Mouse (Mus musculus) forebrain, embryonic 13.5 days (tissue): ENCODE data around the gene Prrc2a. TPM values are rescaled to one million over a fixed set of nuclear protein-coding genes. Genes with fewer than 3 reads are reported as not detected.

Experiments used
- ATAC-seq: fragments of 200-750 bp; cut with Nextera tagmentation; 2 replicates; pipeline ENCODE4 v1.8.0; 2017
- H3K27ac ChIP-seq: fragments of 300-500 bp; sonication (generic); 2 replicates; pipeline ENCODE4 v1.5.1; 2015; ENCODE audit warnings: inconsistent platforms, mild to moderate bottlenecking, moderate library complexity
- H3K27me3 ChIP-seq: fragments of 300-500 bp; sonication (generic); 2 replicates; pipeline ENCODE4 v1.6.1; 2015; ENCODE audit warnings: mild to moderate bottlenecking, inconsistent platforms
- H3K36me3 ChIP-seq: fragments of 300-500 bp; sonication (generic); 2 replicates; pipeline ENCODE4 v1.6.1; 2015; ENCODE audit warnings: mild to moderate bottlenecking, inconsistent platforms; ENCODE audit not compliant: poor library complexity, severe bottlenecking
- H3K4me1 ChIP-seq: fragments of 300-500 bp; sonication (generic); 2 replicates; pipeline ENCODE4 v1.6.1; 2015; ENCODE audit warnings: inconsistent platforms
- H3K4me2 ChIP-seq: fragments of 300-500 bp; sonication (generic); 2 replicates; pipeline ENCODE4 v1.6.1; 2015; ENCODE audit warnings: inconsistent platforms, mild to moderate bottlenecking, moderate library complexity
- H3K4me3 ChIP-seq: fragments of 300-500 bp; sonication (generic); 2 replicates; pipeline ENCODE4 v1.5.1; 2015; ENCODE audit warnings: mild to moderate bottlenecking, inconsistent platforms
- H3K9ac ChIP-seq: fragments of 300-500 bp; sonication (generic); 2 replicates; pipeline ENCODE4 v1.6.1; 2015; ENCODE audit warnings: mild to moderate bottlenecking, inconsistent platforms
- H3K9me3 ChIP-seq: fragments of 300-500 bp; sonication (generic); replicated peaks from 2 replicates; pipeline ENCODE4 v1.6.1; 2016; ENCODE audit warnings: inconsistent platforms
- WGBS: fragments of 180-500 bp; shearing (Covaris S2); methylation state at CpG from one replicate; pipeline ENCODE4 v1.1.7; 2015; 5-methylcytosine and 5-hydroxymethylcytosine counted together
- polyA plus RNA-seq: library from polyadenylated mRNA; unstranded; fragments of >200 nt; fragmentation: Nextera tagmentation; extraction: Ambion mirVana; gene quantifications from 2 replicates; pipeline ENCODE4 v1.2.1, GENCODE M21; 2015

The Prrc2a gene
- polyA plus RNA-seq = 213 TPM in 2 replicates

DNA sequence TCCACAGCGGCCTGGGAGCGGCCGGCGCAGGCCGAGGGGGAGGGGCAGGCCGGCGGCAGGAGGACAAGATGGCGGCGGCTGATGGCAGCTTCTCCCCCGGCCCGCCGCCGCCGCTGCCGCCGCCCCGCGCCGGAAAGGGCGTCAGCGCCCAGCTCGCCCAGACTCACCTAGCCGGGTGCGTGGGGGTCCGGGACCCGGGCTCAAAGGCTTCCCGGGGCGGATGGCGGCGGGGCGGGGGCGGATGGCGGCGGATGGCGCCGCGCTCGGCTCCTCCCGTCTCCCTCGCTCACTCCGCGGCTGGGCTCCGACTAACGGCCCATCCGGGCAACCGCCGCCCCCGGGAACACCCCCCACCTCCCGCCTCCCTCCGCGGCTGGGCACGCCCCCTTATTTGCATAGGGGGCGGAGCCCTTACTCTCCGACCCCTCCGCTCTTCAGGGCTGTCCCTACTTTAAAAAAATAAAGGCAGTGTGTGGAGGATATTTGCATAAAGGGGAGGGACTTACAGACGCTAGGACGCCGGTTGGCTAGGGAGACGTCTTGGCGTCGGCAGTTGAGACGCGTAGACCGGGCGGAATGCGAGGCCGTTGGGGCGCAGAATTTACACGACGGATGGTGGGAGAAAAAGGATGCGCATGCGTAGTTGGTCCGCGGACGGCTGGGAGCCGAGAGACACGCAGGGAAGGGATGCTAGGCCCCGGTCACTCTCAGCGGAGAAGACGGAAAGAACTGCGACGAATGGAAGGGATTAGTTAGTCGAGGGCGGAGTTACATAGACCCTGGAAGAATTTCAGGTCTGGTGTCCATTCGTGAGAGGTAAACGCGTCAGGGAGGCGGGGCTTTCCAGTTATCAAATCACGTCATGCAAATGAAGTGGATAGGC, at the start of gene Prrc2a:
Prrc2a (minus strand) TSS at position 330 of the 883 bp plus-strand sequence.
- H3K27me3 ChIP-seq = no peaks in the 10 kb centered on the region
- WGBS = under 1% methylated on average over 47 of the region's 89 CpGs
- ATAC-seq = peak; percentile 94

DNA sequence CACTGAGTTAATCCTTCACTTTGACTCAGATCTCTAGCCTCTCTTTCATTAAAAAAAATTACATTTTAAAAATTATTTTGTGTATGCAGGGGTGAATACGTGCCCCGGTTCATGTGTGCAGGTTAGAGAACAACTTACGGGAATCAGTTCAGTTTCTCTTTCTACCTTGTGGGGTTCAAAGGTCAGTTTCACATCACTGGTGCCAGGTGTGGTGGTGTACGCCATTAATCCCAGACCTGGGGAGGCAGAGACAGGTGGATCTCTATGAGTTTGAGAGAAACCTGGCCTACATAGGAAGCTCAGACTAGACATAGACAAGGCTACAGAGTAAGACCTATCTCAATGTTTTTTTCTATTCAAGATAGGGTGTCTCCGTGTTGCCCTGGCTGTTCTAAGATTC, 48.4 kb upstream of the Prrc2a start:
- WGBS = 92% methylated on average over 5 of the region's 5 CpGs
- no peak for ATAC-seq
- H3K9ac ChIP-seq = no peak overlapping the region

More for the DNA sequence above, at the start of gene Prrc2a:
- peak within 1 kb of the TSS; percentile 100 for H3K9ac ChIP-seq
- peak within 1 kb of the TSS; percentile 100 for H3K4me3 ChIP-seq
- H3K36me3 ChIP-seq = peaks cover 29% of the 10 kb centered on the region
- H3K9me3 ChIP-seq = no peaks in the 10 kb centered on the region
- peaks cover 36% of the 10 kb centered on the region for H3K4me1 ChIP-seq
- H3K4me2 ChIP-seq = peak within 1 kb of the TSS; percentile 99
- H3K27ac ChIP-seq = peak within 1 kb of the TSS; percentile 97

DNA sequence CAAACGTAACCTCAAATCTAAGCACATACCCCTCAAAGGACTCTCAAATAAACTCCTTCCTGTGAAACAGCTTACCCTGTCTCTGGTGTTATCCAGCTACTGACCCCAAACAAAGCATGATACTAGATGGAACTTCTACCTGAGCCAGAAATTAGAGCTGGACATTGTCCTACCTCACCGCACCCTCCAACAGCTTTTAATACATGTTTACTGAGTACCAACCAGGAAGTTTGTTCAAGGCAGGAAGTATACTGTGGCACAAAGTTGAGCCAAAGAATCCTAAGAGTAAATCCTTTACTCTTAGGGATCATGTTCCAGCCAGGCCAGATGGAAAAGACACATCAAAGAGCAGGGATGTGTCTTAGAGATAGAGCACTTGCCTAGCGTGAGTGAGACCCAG, 45.9 kb upstream of the Prrc2a start:
- Histone ChIP-seq H3K27me3 (no peaks in the 10 kb centered on the region), H3K4me1 (no peaks in the 10 kb centered on the region), H3K4me2 (no peak overlapping the region), H3K4me3 (no peak overlapping the region), H3K9ac (no peak overlapping the region), H3K27ac (no peak overlapping the region), H3K36me3 (no peaks in the 10 kb centered on the region), H3K9me3 (no peaks in the 10 kb centered on the region)
- ATAC-seq = no peak
- 75% methylated on average over 3 of the region's 3 CpGs for WGBS

More for the DNA sequence above, 48.4 kb upstream of the Prrc2a start:
- no peaks in the 10 kb centered on the region for H3K36me3 ChIP-seq
- no peak overlapping the region for H3K27ac ChIP-seq
- no peaks in the 10 kb centered on the region for H3K4me1 ChIP-seq
- no peaks in the 10 kb centered on the region for H3K27me3 ChIP-seq
- H3K4me2 ChIP-seq = no peak overlapping the region
- H3K9me3 ChIP-seq = no peaks in the 10 kb centered on the region
- H3K4me3 ChIP-seq = no peak overlapping the region

DNA sequence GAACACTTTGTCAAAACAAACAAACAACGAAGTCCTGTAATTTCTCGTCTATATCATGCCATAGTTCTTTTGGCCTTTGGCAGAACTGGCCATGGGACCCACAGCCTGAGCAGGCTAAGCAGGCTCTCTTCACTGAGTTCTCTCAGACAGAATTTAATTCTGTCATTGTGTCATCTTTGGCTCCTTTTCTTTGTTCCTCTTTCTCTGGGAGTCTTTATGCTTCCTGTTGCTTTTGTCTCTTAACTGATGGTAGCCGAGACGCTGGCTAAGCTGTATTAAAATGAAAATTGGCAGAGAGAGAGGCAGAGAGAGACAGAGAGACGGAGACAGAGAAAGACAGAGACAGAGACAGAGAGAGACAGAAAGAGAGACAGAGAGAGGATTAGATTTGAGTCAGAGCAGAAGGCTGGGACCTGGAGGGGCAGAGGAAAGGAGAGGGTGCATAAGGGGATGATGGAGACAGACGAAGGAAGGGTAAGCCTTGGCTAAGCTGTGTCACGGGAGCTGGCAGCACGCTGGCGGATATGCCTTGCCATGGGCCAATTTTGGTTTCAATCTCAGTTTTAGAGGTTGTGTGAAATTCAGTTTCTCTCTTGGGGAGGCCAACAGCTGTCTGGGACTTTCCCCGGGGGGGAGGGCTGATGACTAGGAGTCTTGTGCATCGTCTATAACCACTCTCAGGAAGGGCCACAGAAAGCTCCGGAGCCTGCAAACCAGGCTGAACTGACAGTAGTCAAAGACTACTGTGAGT, 45.3 kb upstream of the Prrc2a start:
- WGBS = 75% methylated on average over 12 of the region's 12 CpGs

DNA sequence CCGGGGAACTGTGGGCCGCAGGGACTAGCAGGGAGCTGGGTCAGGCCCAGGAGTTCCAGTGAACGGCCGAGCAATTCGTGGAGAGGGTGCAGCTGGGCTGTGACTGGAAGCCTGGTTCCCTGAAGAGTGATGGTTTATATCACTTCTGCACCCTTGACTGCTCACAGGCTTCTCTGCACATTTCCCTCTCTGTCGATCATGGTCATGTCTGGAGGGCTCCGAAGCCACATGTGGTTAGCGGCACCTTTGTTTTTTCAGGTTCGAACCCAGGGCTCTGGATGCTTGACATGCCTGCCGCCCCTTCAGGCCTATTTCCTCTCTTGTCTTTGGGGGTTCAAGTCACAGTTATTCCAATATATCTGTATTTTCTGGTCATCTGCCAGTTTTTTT, 40.7 kb upstream of the Prrc2a start:
- no peak overlapping the region for H3K27ac ChIP-seq
- no peaks in the 10 kb centered on the region for H3K4me1 ChIP-seq
- ATAC-seq = no peak
- peaks cover 38% of the 10 kb centered on the region for H3K27me3 ChIP-seq
- H3K36me3 ChIP-seq = no peaks in the 10 kb centered on the region
- H3K9ac ChIP-seq = no peak overlapping the region
- 67% methylated on average over 10 of the region's 10 CpGs for WGBS
- H3K4me3 ChIP-seq = no peak overlapping the region
- H3K4me2 ChIP-seq = no peak overlapping the region
- H3K9me3 ChIP-seq = no peaks in the 10 kb centered on the region

More for the DNA sequence above, 45.3 kb upstream of the Prrc2a start:
- no peak for ATAC-seq
- Histone ChIP-seq H3K9ac (0 out of 2 replicates have a peak overlapping the region, but pooled peaks have one; percentile 2), H3K27ac (no peak overlapping the region), H3K27me3 (0 out of 2 replicates have a peak, but pooled peaks cover 5% of the 10 kb centered on the region), H3K4me2 (no peak overlapping the region), H3K9me3 (no peaks in the 10 kb centered on the region), H3K36me3 (no peaks in the 10 kb centered on the region), H3K4me3 (no peak overlapping the region), H3K4me1 (no peaks in the 10 kb centered on the region)

DNA sequence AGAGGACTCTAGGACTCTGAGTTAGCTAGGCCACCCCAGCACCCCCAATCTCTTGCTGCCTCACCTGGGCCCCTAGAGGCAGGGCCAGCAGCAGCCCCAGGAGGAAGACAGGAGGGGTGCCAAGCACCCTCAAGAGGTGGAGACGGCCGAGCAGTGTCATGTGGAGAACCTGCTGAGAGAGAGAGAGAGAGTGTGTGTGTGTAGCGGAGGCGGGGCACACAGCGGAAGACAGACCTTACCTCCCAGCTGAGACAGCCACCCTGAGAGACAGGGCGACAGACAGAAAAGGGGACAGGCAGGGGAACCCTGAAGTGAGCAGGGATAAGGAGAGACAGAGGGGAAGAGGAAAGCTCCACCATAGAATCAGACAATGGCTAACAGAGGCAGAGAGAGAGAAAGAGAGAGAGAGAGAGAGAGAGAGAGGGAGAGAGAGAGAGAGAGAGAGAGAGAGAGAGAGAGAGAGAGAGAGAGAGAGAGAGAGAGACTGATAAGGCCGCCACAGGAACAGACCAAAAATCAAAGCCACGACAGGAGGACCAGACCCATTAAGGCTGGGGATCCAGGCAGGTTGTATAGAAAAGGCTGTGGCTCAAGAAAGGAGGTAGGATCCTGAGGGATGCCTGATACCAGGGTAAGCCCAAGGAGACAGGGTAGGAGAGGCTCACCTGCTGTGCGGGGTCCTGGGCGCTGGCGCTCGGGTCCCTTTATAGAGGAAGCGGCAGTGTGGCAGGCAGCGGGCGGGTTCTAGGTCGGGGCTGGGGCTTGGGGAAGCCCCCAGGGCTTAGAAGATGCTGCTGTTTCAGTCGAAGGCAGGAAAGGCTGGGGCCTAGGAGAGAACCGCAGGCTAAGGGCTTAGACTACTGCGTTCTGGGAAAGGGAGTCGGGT, 40.0 kb upstream of the Prrc2a start, which contains the start of gene Lta:
Lta (minus strand) TSS at position 858 of the 886 bp plus-strand sequence.
- Histone ChIP-seq H3K4me2 (no peak within 1 kb of the TSS), H3K27me3 (peaks cover 44% of the 10 kb centered on the region), H3K9me3 (no peaks in the 10 kb centered on the region), H3K4me1 (no peaks in the 10 kb centered on the region), H3K9ac (no peak within 1 kb of the TSS), H3K4me3 (no peak within 1 kb of the TSS), H3K36me3 (no peaks in the 10 kb centered on the region), H3K27ac (no peak within 1 kb of the TSS)
- no peak for ATAC-seq
- 21% methylated on average over 19 of the region's 20 CpGs for WGBS

DNA sequence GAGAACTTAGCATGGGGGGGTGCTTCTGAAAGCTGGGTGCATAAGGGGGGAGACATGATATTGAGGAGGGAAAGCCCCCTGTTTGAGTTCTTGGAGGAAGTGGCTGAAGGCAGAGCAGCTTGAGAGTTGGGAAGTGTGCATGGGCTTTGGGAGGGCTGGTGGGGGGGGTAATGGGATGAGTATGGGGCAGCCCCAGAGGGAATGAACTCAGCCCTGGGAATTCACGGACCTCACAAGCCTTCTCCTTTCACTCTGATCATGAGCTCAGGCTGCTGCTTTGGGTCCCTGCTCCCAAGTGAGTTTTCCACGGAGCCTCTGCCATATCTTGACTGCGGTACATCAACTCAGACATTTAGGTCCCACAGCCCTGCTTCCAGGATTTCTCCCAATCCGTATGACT, 37.7 kb upstream of the Prrc2a start:
- H3K9ac ChIP-seq = no peak overlapping the region
- WGBS = 89% methylated on average over 4 of the region's 4 CpGs
- no peak overlapping the region for H3K4me3 ChIP-seq
- H3K4me2 ChIP-seq = no peak overlapping the region
- no peaks in the 10 kb centered on the region for H3K4me1 ChIP-seq
- no peaks in the 10 kb centered on the region for H3K9me3 ChIP-seq
- H3K27me3 ChIP-seq = peaks cover 55% of the 10 kb centered on the region
- no peak for ATAC-seq
- H3K36me3 ChIP-seq = no peaks in the 10 kb centered on the region
- H3K27ac ChIP-seq = no peak overlapping the region

DNA sequence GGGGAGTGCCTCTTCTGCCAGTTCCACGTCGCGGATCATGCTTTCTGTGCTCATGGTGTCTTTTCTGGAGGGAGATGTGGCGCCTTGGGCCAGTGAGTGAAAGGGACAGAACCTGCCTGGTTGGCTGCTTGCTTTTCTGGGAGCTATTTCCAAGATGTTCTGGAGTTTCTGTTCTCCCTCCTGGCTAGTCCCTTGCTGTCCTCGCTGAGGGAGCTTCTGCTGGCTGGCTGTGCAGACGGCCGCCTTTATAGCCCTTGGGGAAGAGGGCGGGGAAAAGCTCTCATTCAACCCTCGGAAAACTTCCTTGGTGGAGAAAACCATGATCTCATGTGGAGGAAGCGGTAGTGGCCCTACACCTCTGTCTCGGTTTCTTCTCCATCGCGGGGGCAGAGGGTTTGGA, 37.1 kb upstream of the Prrc2a start, which contains the start of gene Tnf:
Tnf (minus strand) TSS at position 221 of the 400 bp plus-strand sequence.
- H3K27ac ChIP-seq = no peak within 1 kb of the TSS
- H3K36me3 ChIP-seq = no peaks in the 10 kb centered on the region
- ATAC-seq = no peak
- 52% methylated on average over 13 of the region's 13 CpGs for WGBS
- H3K9ac ChIP-seq = no peak within 1 kb of the TSS
- H3K9me3 ChIP-seq = no peaks in the 10 kb centered on the region
- peaks cover 61% of the 10 kb centered on the region for H3K27me3 ChIP-seq
- H3K4me3 ChIP-seq = no peak within 1 kb of the TSS
- no peaks in the 10 kb centered on the region for H3K4me1 ChIP-seq
- H3K4me2 ChIP-seq = no peak within 1 kb of the TSS

DNA sequence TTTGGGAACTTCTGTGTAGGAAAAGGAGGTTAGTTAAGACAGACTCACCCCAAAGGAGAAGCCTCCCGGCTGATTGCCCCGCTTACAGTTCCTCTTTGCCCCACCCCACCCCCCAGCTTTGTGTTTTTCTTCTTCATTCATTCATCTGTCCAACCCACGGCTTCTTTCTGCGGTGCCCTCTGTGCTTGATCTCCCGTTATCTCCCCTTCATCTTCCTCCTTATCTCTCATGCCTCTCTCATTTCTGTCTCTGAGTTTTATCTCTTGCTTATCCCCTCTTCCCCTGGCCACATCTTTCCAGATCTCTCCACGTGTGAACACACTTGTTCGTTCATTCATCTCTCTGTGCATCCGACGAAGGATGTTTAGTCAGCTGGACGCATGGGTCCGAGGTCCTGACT, 36.4 kb upstream of the Prrc2a start:
- Histone ChIP-seq H3K9me3 (no peaks in the 10 kb centered on the region), H3K9ac (no peak overlapping the region), H3K4me3 (no peak overlapping the region), H3K4me1 (peaks cover 2% of the 10 kb centered on the region), H3K36me3 (no peaks in the 10 kb centered on the region), H3K4me2 (no peak overlapping the region), H3K27ac (no peak overlapping the region), H3K27me3 (peaks cover 67% of the 10 kb centered on the region)
- WGBS = 83% methylated on average over 11 of the region's 11 CpGs
- no peak for ATAC-seq

DNA sequence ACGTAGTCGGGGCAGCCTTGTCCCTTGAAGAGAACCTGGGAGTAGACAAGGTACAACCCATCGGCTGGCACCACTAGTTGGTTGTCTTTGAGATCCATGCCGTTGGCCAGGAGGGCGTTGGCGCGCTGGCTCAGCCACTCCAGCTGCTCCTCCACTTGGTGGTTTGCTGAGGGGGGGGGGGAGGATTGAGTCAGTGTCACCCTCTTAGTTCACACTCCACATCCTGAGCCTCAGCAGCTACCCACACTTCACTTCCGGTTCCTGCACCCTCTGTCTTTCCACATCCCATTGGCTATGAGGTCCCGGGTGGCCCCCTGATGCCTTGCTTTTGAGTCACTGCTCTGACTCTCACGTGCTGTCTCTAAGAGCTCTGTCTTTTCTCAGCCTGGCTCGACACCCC, 35.7 kb upstream of the Prrc2a start:
- no peak overlapping the region for H3K4me2 ChIP-seq
- no peak for ATAC-seq
- no peaks in the 10 kb centered on the region for H3K36me3 ChIP-seq
- 89% methylated on average over 11 of the region's 11 CpGs for WGBS
- peaks cover 9% of the 10 kb centered on the region for H3K4me1 ChIP-seq
- peaks cover 74% of the 10 kb centered on the region for H3K27me3 ChIP-seq
- H3K9ac ChIP-seq = no peak overlapping the region
- no peaks in the 10 kb centered on the region for H3K9me3 ChIP-seq
- H3K4me3 ChIP-seq = no peak overlapping the region
- H3K27ac ChIP-seq = no peak overlapping the region

DNA sequence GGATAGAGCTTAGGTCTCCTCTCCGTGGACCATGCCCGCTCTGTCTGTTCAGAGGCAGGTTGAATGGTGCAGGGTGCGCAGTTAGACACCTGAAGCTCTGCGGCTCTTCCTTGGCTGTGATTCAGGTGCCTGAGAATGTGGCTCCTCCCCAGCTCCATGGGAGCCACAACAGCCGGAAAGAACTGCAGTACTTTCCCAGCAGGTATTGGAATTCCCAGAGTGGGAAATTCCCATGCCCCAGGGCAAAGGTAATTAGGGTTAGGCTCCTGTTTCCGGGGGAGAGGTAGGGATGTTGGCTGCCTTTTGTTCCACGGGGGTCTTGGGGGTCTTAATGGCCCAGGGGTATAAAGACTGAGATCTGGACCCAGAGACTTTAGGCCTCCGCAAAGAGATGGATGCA, 34.2 kb upstream of the Prrc2a start:
- no peak overlapping the region for H3K4me3 ChIP-seq

More for the DNA sequence above, 34.2 kb upstream of the Prrc2a start:
- no peaks in the 10 kb centered on the region for H3K9me3 ChIP-seq
- H3K27ac ChIP-seq = no peak overlapping the region
- no peak overlapping the region for H3K9ac ChIP-seq
- H3K36me3 ChIP-seq = no peaks in the 10 kb centered on the region
- ATAC-seq = no peak
- peaks cover 10% of the 10 kb centered on the region for H3K4me1 ChIP-seq
- H3K4me2 ChIP-seq = no peak overlapping the region
- WGBS = 23% methylated on average over 8 of the region's 8 CpGs
- peaks cover 76% of the 10 kb centered on the region for H3K27me3 ChIP-seq
